Mouse (Mus musculus) ES-Bruce4 (cell line): ENCODE measurements around the gene Zbtb42. TPM values are rescaled to one million over a fixed set of nuclear protein-coding genes. Genes with fewer than 3 reads are reported as not detected.

Experiments
- H3K27ac ChIP-seq: 2 replicates; pipeline ENCODE4 v1.5.1; 2012; ENCODE audit warnings: low read length, inconsistent platforms; ENCODE audit not compliant: insufficient read depth
- H3K27me3 ChIP-seq: 2 replicates; pipeline ENCODE4 v1.6.1; 2012; ENCODE audit warnings: mild to moderate bottlenecking, low read length, inconsistent platforms; ENCODE audit not compliant: control insufficient read depth, poor library complexity, insufficient read depth, severe bottlenecking
- H3K36me3 ChIP-seq: 2 replicates; pipeline ENCODE4 v1.6.1; 2012; ENCODE audit warnings: inconsistent platforms, mild to moderate bottlenecking, low read length, moderate library complexity; ENCODE audit not compliant: control insufficient read depth, poor library complexity, insufficient read depth, severe bottlenecking
- H3K4me1 ChIP-seq: one replicate; pipeline ENCODE4 v1.8.1; 2011; ENCODE audit warnings: low read length; ENCODE audit not compliant: control insufficient read depth, insufficient read depth
- H3K4me3 ChIP-seq: 2 replicates; pipeline ENCODE4 v1.5.1; 2011; ENCODE audit warnings: low read depth, mild to moderate bottlenecking, low read length
- H3K9ac ChIP-seq: 2 replicates; pipeline ENCODE4 v1.6.1; 2012; ENCODE audit warnings: low read depth, mild to moderate bottlenecking, inconsistent platforms; ENCODE audit not compliant: poor library complexity, severe bottlenecking
- H3K9me3 ChIP-seq: replicated peaks from 2 replicates; pipeline ENCODE4 v1.6.1; 2012; ENCODE audit warnings: mild to moderate bottlenecking, low read length, inconsistent platforms; ENCODE audit not compliant: control insufficient read depth, poor library complexity, insufficient read depth, severe bottlenecking
- CTCF ChIP-seq: IDR thresholded peaks from one replicate; pipeline ENCODE4 v1.8.1; 2011; ENCODE audit warnings: low read depth, low read length
- EP300 ChIP-seq: IDR thresholded peaks from 2 replicates; pipeline ENCODE4 v1.6.1; 2011; ENCODE audit warnings: low read depth, low read length; ENCODE audit not compliant: insufficient read depth
- POLR2A ChIP-seq: IDR thresholded peaks from one replicate; pipeline ENCODE4 v1.8.1; 2011; ENCODE audit warnings: low read length; ENCODE audit not compliant: insufficient read depth
- polyA plus RNA-seq: library from polyadenylated mRNA; stranded (reverse); fragments of >200 nt; gene quantifications from 2 replicates; pipeline ENCODE4 v1.2.4, GENCODE M21; 2011; ENCODE audit warnings: low read depth; ENCODE audit not compliant: missing spikeins, insufficient read depth, insufficient read length

Gene Zbtb42
- polyA plus RNA-seq, 1 experiment: 2.2 TPM

GRCm38 (mm10) chr12:112632907-112633306 lies 45.7 kb upstream of the Zbtb42 start:
- no peaks in the 10 kb centered on the region for H3K9me3 ChIP-seq

GRCm38 (mm10) chr12:112633686-112634085 lies 44.9 kb upstream of the Zbtb42 start:
- Histone ChIP-seq H3K9me3 (no peaks in the 10 kb centered on the region), H3K27me3 (no peaks in the 10 kb centered on the region), H3K4me1 (peaks cover 5% of the 10 kb centered on the region), H3K27ac (no peak overlapping the region), H3K36me3 (no peaks in the 10 kb centered on the region), H3K4me3 (no peak overlapping the region), H3K9ac (no peak overlapping the region)
- TF ChIP-seq CTCF: peak; percentile 32
- no peak for TF ChIP-seq EP300

More at GRCm38 (mm10) chr12:112632907-112633306, 45.7 kb upstream of the Zbtb42 start:
- TF ChIP-seq CTCF (no peak), POLR2A (no peak)
- Histone ChIP-seq H3K36me3 (no peaks in the 10 kb centered on the region), H3K27me3 (no peaks in the 10 kb centered on the region), H3K9ac (no peak overlapping the region), H3K4me1 (peaks cover 5% of the 10 kb centered on the region), H3K27ac (no peak overlapping the region), H3K4me3 (no peak overlapping the region)

GRCm38 (mm10) chr12:112639526-112639925 lies 39.1 kb upstream of the Zbtb42 start:
- Histone ChIP-seq H3K4me3 (no peak overlapping the region), H3K4me1 (no peaks in the 10 kb centered on the region), H3K9me3 (no peaks in the 10 kb centered on the region), H3K27ac (no peak overlapping the region), H3K9ac (no peak overlapping the region), H3K27me3 (no peaks in the 10 kb centered on the region), H3K36me3 (no peaks in the 10 kb centered on the region)
- TF ChIP-seq CTCF (no peak), POLR2A (no peak), EP300 (no peak)

DNA sequence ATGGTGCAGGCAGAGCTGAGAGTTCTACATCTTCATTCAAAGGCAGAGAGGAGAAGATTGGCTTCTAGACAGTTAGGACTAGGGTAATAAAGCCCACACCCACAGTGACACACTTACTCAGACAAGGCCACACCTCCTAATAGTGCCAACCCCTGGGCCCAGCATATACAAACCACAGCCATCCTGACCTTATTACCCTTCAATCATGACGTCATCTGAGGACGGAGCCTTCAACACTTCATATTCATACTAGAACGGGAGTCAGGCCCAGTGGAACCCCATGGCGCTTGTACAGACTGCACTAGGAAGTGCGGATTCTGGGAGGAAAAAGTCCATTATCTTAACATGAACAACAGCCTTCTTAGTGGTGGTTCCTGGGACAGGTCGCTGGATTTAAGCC lies 35.5 kb upstream of the Zbtb42 start:
- no peaks in the 10 kb centered on the region for H3K27me3 ChIP-seq
- no peak overlapping the region for H3K4me3 ChIP-seq
- H3K27ac ChIP-seq: no peak overlapping the region
- no peak overlapping the region for H3K9ac ChIP-seq
- no peak for TF ChIP-seq POLR2A
- TF ChIP-seq EP300: no peak
- no peak for TF ChIP-seq CTCF
- H3K9me3 ChIP-seq: no peaks in the 10 kb centered on the region
- peaks cover 9% of the 10 kb centered on the region for H3K36me3 ChIP-seq
- no peaks in the 10 kb centered on the region for H3K4me1 ChIP-seq

- Histone ChIP-seq H3K4me1 (no peaks in the 10 kb centered on the region), H3K9ac (peak within 1 kb of the TSS; percentile 89), H3K36me3 (peaks cover 13% of the 10 kb centered on the region), H3K27ac (no peak within 1 kb of the TSS; the same call in 1 of the 2 replicates), H3K27me3 (no peaks in the 10 kb centered on the region), H3K4me3 (peak within 1 kb of the TSS; percentile 90), H3K9me3 (no peaks in the 10 kb centered on the region)
- TF ChIP-seq EP300: 0 out of 2 replicates have a peak, but pooled peaks have one; percentile 6
- TF ChIP-seq CTCF: no peak
- TF ChIP-seq POLR2A: no peak
Measured at GRCm38 (mm10) chr12:112644180-112644854, 34.3 kb upstream of the Zbtb42 start, which contains the start of gene Siva1. Siva1 (plus strand) TSS chr12:112644679.

DNA sequence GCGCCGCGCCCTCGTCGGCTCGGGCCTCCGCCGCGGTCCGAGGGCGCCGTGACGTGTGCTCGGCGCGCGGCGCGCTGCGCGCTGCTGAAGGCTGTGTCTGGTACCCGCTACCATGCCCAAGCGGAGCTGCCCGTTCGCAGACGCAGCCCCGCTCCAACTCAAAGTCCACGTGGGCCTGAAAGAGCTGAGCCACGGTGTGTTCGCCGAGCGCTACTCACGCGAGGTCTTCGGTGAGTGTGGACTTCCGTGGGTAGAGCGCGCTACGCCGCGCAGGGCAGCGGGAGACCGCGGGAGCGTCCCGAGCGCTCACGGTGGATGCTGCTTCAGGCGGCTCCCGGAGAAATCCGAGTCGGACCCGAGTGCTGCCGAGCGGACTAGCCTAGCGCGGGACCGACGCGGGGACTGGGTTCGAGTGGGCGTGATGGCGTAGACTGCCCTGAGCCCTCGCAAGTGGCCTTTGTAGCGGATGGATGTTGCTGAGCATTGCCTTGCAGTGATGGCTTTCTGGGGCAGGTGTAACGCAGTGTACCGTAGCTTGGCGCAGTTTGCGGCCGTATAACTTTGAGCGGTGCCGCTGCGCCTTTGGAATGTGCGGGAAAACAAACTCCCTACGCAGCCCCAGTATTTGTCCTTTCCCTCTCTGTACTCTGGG lies 33.6 kb upstream of the Zbtb42 start:
- Histone ChIP-seq H3K27me3 (no peaks in the 10 kb centered on the region), H3K27ac (no peak overlapping the region; the same call in 1 of the 2 replicates), H3K4me3 (peak overlapping the region; percentile 90), H3K9ac (peak overlapping the region; percentile 89), H3K4me1 (no peaks in the 10 kb centered on the region), H3K36me3 (peaks cover 13% of the 10 kb centered on the region), H3K9me3 (no peaks in the 10 kb centered on the region)
- TF ChIP-seq POLR2A (peak; percentile 73), EP300 (no peak)
